Mouse (Mus musculus) C2C12 (cell line): ENCODE results near the gene Minos1. TPM values are rescaled to one million over a fixed set of nuclear protein-coding genes. Genes with fewer than 3 reads are reported as not detected.

ENCODE experiments used
- H3K27me3 ChIP-seq: one replicate; pipeline ENCODE4 v1.6.1; 2011; ENCODE audit not compliant: control insufficient read depth, insufficient read depth, insufficient read length
- H3K36me3 ChIP-seq: one replicate; pipeline ENCODE4 v1.6.1; 2011; ENCODE audit not compliant: control insufficient read depth, insufficient read depth
- H3K4me3 ChIP-seq: one replicate; pipeline ENCODE4 v1.5.1; 2011; ENCODE audit warnings: mild to moderate bottlenecking, control low read depth; ENCODE audit not compliant: poor library complexity, insufficient read depth, severe bottlenecking
- H3K79me2 ChIP-seq: one replicate; pipeline ENCODE4 v1.6.1; 2011; ENCODE audit not compliant: control insufficient read depth, insufficient read depth
- H3K79me3 ChIP-seq: one replicate; pipeline ENCODE4 v1.6.1; 2011; ENCODE audit warnings: low read depth, control low read depth
- H3ac ChIP-seq: one replicate; pipeline ENCODE3; 2011; ENCODE audit warnings: low read depth; ENCODE audit not compliant: control insufficient read depth, insufficient read length
- CEBPB ChIP-seq: IDR thresholded peaks from one replicate; pipeline ENCODE4 v1.6.1; 2011; ENCODE audit warnings: low read depth, mild to moderate bottlenecking, control low read depth, moderate library complexity
- CTCF ChIP-seq: IDR thresholded peaks from one replicate; pipeline ENCODE4 v1.5.1; 2011; ENCODE audit not compliant: control insufficient read depth, insufficient read depth, insufficient read length
- FOSL1 ChIP-seq: IDR thresholded peaks from one replicate; pipeline ENCODE4 v1.8.0; 2011; ENCODE audit warnings: mild to moderate bottlenecking, low read length; ENCODE audit not compliant: poor library complexity, insufficient read depth, severe bottlenecking
- MAX ChIP-seq: IDR thresholded peaks from one replicate; pipeline ENCODE4 v1.6.1; 2011; ENCODE audit warnings: mild to moderate bottlenecking, control low read depth
- MYOD1 ChIP-seq: IDR thresholded peaks from one replicate; pipeline ENCODE4 v1.6.1; 2011; ENCODE audit warnings: low read depth; ENCODE audit not compliant: control insufficient read depth, insufficient read length
- MYOG ChIP-seq: IDR thresholded peaks from one replicate; pipeline ENCODE4 v1.6.1; 2011; ENCODE audit not compliant: control insufficient read depth, insufficient read length; ENCODE audit errors: extremely low read depth
- USF1 ChIP-seq: IDR thresholded peaks from one replicate; pipeline ENCODE4 v1.6.1; 2011; ENCODE audit warnings: low read depth, mild to moderate bottlenecking, control low read depth, moderate library complexity
- polyA plus RNA-seq: library from polyadenylated mRNA; unstranded; fragments of >200 nt; fragmentation: generic; extraction: Trizol; gene quantifications from one replicate; pipeline ENCODE4 v1.2.1, GENCODE M21; 2012; ENCODE audit warnings: missing spikeins

The Minos1 gene
- polyA plus RNA-seq, 1 experiment, result 246 TPM

DNA sequence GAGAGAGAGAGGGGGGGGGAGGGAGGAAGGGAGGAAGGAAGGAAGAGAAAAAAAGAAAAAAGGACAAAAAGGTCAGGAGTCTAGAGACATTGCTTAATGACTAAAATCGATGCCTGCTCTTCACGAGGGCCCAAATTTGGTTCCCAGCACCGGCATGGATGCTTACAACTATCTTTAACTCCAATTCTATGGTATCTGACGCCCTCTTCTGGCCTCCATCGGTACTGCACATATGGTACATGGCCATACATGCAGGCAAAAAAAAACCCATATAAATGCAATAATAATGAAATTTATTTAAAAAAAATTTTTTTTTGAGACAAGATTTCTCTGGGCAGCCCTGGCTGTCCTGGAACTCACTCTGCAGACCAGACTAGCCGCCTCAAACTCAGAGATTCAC lies 20.5 kb upstream of the Minos1 start:
- no peak overlapping the region for H3K4me3 ChIP-seq
- no peak for TF ChIP-seq CEBPB
- no peak for TF ChIP-seq FOSL1
- H3K36me3 ChIP-seq, result no peaks in the 10 kb centered on the region
- H3ac ChIP-seq, result no peak overlapping the region
- no peaks in the 10 kb centered on the region for H3K79me2 ChIP-seq
- H3K79me3 ChIP-seq, result no peaks in the 10 kb centered on the region
- no peaks in the 10 kb centered on the region for H3K27me3 ChIP-seq

DNA sequence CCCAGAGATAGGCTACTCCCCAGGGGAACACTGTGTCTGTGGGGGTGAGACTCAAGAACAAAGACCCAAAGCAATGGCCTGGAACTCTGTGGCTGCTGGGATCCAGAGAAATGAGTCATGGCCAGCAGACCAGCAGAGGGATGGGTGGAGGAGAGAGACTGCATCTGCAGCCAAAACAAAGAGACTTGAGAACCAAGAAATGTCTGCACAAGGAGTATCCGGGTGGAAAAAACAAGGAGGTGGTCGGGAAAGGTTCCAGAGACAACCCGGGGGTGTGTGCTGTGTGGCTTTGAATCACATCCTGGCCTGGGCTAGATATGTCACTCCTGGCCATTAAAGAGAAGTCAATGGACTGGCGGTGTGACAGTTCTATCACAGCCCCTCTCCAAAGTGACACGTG lies 15.8 kb upstream of the Minos1 start:
- Histone ChIP-seq H3K27me3 (no peaks in the 10 kb centered on the region), H3K36me3 (no peaks in the 10 kb centered on the region), H3K79me3 (no peaks in the 10 kb centered on the region), H3ac (no peak overlapping the region), H3K4me3 (no peak overlapping the region), H3K79me2 (no peaks in the 10 kb centered on the region)
- no peak for TF ChIP-seq USF1
- peak; percentile 34 for TF ChIP-seq FOSL1
- TF ChIP-seq MAX, result peak; percentile 12
- TF ChIP-seq CTCF, result no peak
- no peak for TF ChIP-seq MYOG

GRCm38 (mm10) chr4:139145156-139145555 lies 14.2 kb upstream of the Minos1 start:
- TF ChIP-seq MAX (no peak), FOSL1 (no peak), CTCF (no peak), MYOG (no peak), USF1 (no peak), CEBPB (no peak), MYOD1 (no peak)
- no peak overlapping the region for H3ac ChIP-seq

GRCm38 (mm10) chr4:139144577-139144976 lies 13.7 kb upstream of the Minos1 start:
- Histone ChIP-seq H3K79me2 (no peaks in the 10 kb centered on the region), H3K4me3 (no peak overlapping the region), H3K79me3 (no peaks in the 10 kb centered on the region), H3K36me3 (no peaks in the 10 kb centered on the region), H3ac (no peak overlapping the region), H3K27me3 (no peaks in the 10 kb centered on the region)
- TF ChIP-seq MAX, result no peak
- TF ChIP-seq CEBPB, result no peak
- TF ChIP-seq CTCF, result no peak
- TF ChIP-seq USF1, result no peak
- TF ChIP-seq MYOG, result no peak
- no peak for TF ChIP-seq MYOD1
- TF ChIP-seq FOSL1, result no peak

More at GRCm38 (mm10) chr4:139145156-139145555, 14.2 kb upstream of the Minos1 start:
- Histone ChIP-seq H3K79me3 (no peaks in the 10 kb centered on the region), H3K79me2 (no peaks in the 10 kb centered on the region), H3K36me3 (no peaks in the 10 kb centered on the region), H3K4me3 (no peak overlapping the region), H3K27me3 (no peaks in the 10 kb centered on the region)

DNA sequence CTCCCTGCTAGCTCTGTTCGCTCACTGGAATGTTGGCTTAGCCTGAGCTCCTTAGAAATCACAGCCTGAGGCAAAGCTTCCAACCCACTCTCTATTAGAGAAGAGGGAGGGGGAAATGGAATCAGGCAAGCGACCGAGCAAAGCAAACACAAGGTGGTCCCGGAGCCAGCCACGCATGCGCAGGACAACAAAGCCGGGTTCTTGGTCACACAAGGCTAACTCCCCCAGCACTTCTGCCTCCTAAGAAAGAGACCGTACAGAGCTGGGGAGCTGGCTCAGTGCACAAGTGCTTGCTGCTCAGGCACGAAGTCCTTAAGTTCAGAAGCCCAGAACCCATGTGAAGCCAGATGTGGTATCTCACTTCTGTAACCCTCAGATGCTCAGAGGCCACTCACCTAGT lies 12.1 kb upstream of the Minos1 start:
- H3ac ChIP-seq, result no peak overlapping the region
- no peaks in the 10 kb centered on the region for H3K36me3 ChIP-seq
- no peaks in the 10 kb centered on the region for H3K27me3 ChIP-seq
- H3K4me3 ChIP-seq, result no peak overlapping the region
- H3K79me3 ChIP-seq, result no peaks in the 10 kb centered on the region
- H3K79me2 ChIP-seq, result no peaks in the 10 kb centered on the region
- TF ChIP-seq USF1 (no peak), CEBPB (no peak), MAX (no peak), MYOD1 (no peak), FOSL1 (no peak), MYOG (no peak), CTCF (no peak)

- Histone ChIP-seq H3K79me3 (no peaks in the 10 kb centered on the region), H3K79me2 (no peaks in the 10 kb centered on the region), H3K36me3 (no peaks in the 10 kb centered on the region), H3ac (no peak overlapping the region), H3K4me3 (no peak overlapping the region), H3K27me3 (no peaks in the 10 kb centered on the region)
- TF ChIP-seq MYOG, result no peak
- no peak for TF ChIP-seq MAX
- TF ChIP-seq USF1, result no peak
- no peak for TF ChIP-seq CEBPB
- TF ChIP-seq FOSL1, result no peak
- TF ChIP-seq MYOD1, result no peak
- TF ChIP-seq CTCF, result no peak
These were observed 10.9 kb upstream of the Minos1 start for GRCm38 (mm10) chr4:139141785-139142184.
